Mouse (Mus musculus) limb, embryonic 14.5 days (tissue): ENCODE results near the gene Pde4b. TPM values are rescaled to one million over a fixed set of nuclear protein-coding genes. Genes with fewer than 3 reads are reported as not detected.

Experiments used
- ATAC-seq: fragments of 200-750 bp; cut with Nextera tagmentation; 2 replicates; pipeline ENCODE4 v1.8.0; 2017; ENCODE audit warnings: low read depth, moderate number of reproducible peaks, moderate TSS enrichment; ENCODE audit not compliant: low FRiP score
- DNase-seq: peaks from one replicate; pipeline ENCODE4 v3.0.0-alpha.2; 2015; ENCODE audit warnings: low spot score
- H3K27ac ChIP-seq: fragments of 300-500 bp; sonication (generic); replicated peaks from 2 replicates; pipeline ENCODE4 v1.5.1; 2014; ENCODE audit warnings: low read depth, mild to moderate bottlenecking, low read length, moderate library complexity, mixed read lengths
- H3K27me3 ChIP-seq: fragments of 300-500 bp; sonication (generic); 2 replicates; pipeline ENCODE4 v1.6.1; 2014; ENCODE audit warnings: low read length, mixed read lengths; ENCODE audit not compliant: control insufficient read depth, insufficient read depth
- H3K36me3 ChIP-seq: fragments of 300-500 bp; sonication (generic); 2 replicates; pipeline ENCODE4 v1.6.1; 2014; ENCODE audit warnings: mild to moderate bottlenecking, low read length, moderate library complexity, mixed read lengths; ENCODE audit not compliant: control insufficient read depth, insufficient read depth
- H3K4me1 ChIP-seq: fragments of 300-500 bp; sonication (generic); 2 replicates; pipeline ENCODE4 v1.6.1; 2014; ENCODE audit warnings: antibody characterized with exemption, low read length, mixed read lengths; ENCODE audit not compliant: control insufficient read depth, insufficient read depth
- H3K4me2 ChIP-seq: fragments of 300-500 bp; sonication (generic); replicated peaks from 2 replicates; pipeline ENCODE4 v1.6.1; 2014; ENCODE audit warnings: low read depth, mild to moderate bottlenecking, low read length, moderate library complexity; ENCODE audit not compliant: severe bottlenecking
- H3K4me3 ChIP-seq: fragments of 300-500 bp; sonication (generic); replicated peaks from 2 replicates; pipeline ENCODE4 v1.5.1; 2014; ENCODE audit warnings: low read length
- H3K9ac ChIP-seq: fragments of 300-500 bp; sonication (generic); 2 replicates; pipeline ENCODE4 v1.6.1; 2014; ENCODE audit warnings: mild to moderate bottlenecking, low read depth, low read length, moderate library complexity; ENCODE audit not compliant: severe bottlenecking
- H3K9me3 ChIP-seq: fragments of 300-500 bp; sonication (generic); 2 replicates; pipeline ENCODE4 v1.6.1; 2016; ENCODE audit warnings: low read length; ENCODE audit not compliant: control insufficient read depth
- POLR2A ChIP-seq: fragments of 200-500 bp; IDR thresholded peaks from 2 replicates; pipeline ENCODE4 v1.8.0; 2012; ENCODE audit warnings: inconsistent platforms, mild to moderate bottlenecking, moderate library complexity, borderline replicate concordance; ENCODE audit not compliant: insufficient read depth, insufficient read length; ENCODE audit errors: extremely low read depth
- WGBS: fragments of 180-500 bp; shearing (Covaris S2); extraction: QIAGEN DNeasy Blood & Tissue Kit; methylation state at CpG from one replicate; pipeline ENCODE4 v1.1.7; 2014; 5-methylcytosine and 5-hydroxymethylcytosine counted together
- polyA plus RNA-seq, 2 experiments: library from polyadenylated mRNA; depleted of rRNA in 1 of 2; stranded (reverse) in 1 of 2; unstranded in 1 of 2; fragments of >200 nt; fragmentation: Nextera tagmentation in 1 of 2; extraction: Ambion mirVana in 1 of 2; gene quantifications; 2 replicates each; pipeline versions ENCODE4 v1.2.1 to v1.2.3; 2012 to 2014

Pde4b gene
- polyA plus RNA-seq, 2 experiments: 14.4 to 18.3 TPM

DNA sequence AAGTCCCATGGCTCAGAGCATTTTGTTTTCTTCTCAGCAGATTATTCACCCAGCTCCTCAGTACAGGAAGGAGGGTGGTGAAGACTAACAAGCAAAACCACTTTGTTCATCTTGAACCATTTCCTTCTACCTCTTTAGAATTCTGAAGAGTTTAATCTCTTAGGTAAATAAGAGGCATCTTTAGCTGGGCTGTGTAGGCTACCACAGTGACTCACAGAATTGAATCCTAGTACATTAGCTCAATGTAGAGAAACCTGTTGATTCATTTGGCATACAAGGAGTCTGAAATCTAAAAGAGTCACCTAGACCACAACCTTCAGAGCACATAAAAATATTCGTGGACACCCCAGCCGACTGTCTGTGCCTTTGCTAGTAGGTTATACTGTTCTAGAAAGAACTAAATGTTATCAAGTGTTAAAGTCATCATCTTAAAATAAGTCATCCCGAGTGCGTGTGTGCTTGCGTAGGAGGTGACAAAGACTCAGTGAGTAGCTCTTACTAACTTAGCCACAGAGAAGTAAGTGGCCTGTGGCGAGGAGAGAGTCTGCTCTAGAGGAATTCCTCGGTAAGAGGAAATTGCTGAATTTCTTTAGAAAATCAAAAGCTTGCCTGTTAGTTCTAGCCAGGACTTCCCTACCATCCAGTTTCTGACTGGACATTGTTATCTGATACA is 520.5 kb downstream of the Pde4b start:
- ATAC-seq (no peak), DNase-seq (no peak)
- Histone ChIP-seq H3K9ac (no peak overlapping the region), H3K4me3 (no peak overlapping the region), H3K36me3 (peaks cover 19% of the 10 kb centered on the region), H3K4me1 (no peaks in the 10 kb centered on the region), H3K27me3 (no peaks in the 10 kb centered on the region), H3K9me3 (no peaks in the 10 kb centered on the region), H3K27ac (no peak overlapping the region), H3K4me2 (no peak overlapping the region)
- 85% methylated on average over 7 of the region's 7 CpGs for WGBS
- no peak for TF ChIP-seq POLR2A

DNA sequence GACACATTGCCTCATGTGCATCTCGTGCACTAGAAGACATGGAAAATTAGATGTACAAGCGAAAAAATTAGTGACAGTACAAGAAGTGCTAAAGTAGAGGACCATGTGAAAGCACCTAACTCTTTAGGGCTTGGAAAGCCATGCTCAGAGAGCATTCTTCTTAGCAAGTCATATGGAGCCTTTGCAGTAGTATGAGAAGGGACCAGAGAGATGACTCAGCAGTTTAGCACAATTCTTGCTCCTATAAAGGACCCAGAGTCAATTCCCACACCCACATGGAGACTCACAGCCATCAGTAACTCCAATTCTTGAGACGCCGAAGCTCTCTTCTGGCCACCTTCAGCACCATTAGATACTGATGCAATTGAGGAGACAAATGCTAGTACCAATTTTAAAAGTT is 525.3 kb downstream of the Pde4b start:
- no peaks in the 10 kb centered on the region for H3K36me3 ChIP-seq
- no peak overlapping the region for H3K4me2 ChIP-seq
- ATAC-seq: no peak
- TF ChIP-seq POLR2A: no peak
- H3K9me3 ChIP-seq: no peaks in the 10 kb centered on the region
- H3K27me3 ChIP-seq: no peaks in the 10 kb centered on the region
- no peak overlapping the region for H3K4me3 ChIP-seq
- no peak overlapping the region for H3K27ac ChIP-seq
- H3K4me1 ChIP-seq: no peaks in the 10 kb centered on the region
- no peak overlapping the region for H3K9ac ChIP-seq
- DNase-seq: no peak
- WGBS: 93% methylated on average over 4 of the region's 4 CpGs

DNA sequence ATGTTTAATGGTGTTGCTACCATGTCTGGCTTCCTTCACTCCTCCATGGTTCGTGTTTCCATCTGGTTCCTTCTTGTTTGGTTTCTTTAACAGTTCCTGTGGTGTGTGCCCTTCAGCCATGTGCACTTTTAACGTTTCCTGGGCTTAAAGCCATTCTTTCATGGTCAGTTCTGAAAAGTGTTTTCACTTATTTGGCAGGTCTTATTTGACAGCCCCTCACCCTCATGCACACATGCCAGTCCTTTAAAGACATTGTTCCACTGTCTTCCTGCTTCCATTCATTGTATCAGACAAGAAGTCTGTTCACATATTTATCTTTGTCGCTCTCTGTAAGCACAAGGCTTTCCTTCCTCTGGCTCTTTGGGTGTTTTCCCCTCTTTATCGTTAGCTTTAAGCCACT is 530.4 kb downstream of the Pde4b start:
- no peak overlapping the region for H3K4me2 ChIP-seq
- WGBS: 46% methylated on average over 4 of the region's 4 CpGs
- no peak overlapping the region for H3K27ac ChIP-seq
- no peaks in the 10 kb centered on the region for H3K9me3 ChIP-seq
- ATAC-seq (no peak), DNase-seq (no peak)
- H3K27me3 ChIP-seq: no peaks in the 10 kb centered on the region
- H3K36me3 ChIP-seq: no peaks in the 10 kb centered on the region
- H3K4me1 ChIP-seq: peaks cover 6% of the 10 kb centered on the region; the same call in 1 of the 2 replicates
- no peak overlapping the region for H3K9ac ChIP-seq
- no peak overlapping the region for H3K4me3 ChIP-seq
- no peak for TF ChIP-seq POLR2A

DNA sequence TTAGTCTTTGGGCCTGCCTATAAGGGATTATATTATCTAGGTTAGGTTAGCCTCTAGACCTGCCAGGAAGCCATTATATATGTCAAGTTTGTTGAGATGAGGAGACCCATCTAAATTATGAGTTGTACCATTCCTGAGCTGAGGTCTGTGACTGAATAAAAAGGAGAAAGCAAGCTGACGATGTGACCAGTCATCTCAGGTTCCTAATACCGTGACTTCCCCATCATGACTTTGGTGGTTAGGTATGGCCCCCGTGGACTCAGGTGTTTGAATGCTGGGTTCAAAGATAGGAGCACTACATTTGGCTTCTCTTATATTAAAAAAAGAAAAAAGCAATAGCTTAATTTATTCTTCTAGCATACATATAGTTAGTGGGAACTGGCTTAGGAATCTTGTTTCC is 531.3 kb downstream of the Pde4b start:
- Histone ChIP-seq H3K4me1 (peaks cover 6% of the 10 kb centered on the region; the same call in 1 of the 2 replicates), H3K27ac (no peak overlapping the region), H3K4me2 (no peak overlapping the region), H3K9ac (no peak overlapping the region), H3K4me3 (no peak overlapping the region), H3K36me3 (no peaks in the 10 kb centered on the region), H3K9me3 (no peaks in the 10 kb centered on the region), H3K27me3 (no peaks in the 10 kb centered on the region)
- ATAC-seq (no peak), DNase-seq (no peak)
- TF ChIP-seq POLR2A: no peak
- WGBS: 85% methylated on average over 3 of the region's 3 CpGs

DNA sequence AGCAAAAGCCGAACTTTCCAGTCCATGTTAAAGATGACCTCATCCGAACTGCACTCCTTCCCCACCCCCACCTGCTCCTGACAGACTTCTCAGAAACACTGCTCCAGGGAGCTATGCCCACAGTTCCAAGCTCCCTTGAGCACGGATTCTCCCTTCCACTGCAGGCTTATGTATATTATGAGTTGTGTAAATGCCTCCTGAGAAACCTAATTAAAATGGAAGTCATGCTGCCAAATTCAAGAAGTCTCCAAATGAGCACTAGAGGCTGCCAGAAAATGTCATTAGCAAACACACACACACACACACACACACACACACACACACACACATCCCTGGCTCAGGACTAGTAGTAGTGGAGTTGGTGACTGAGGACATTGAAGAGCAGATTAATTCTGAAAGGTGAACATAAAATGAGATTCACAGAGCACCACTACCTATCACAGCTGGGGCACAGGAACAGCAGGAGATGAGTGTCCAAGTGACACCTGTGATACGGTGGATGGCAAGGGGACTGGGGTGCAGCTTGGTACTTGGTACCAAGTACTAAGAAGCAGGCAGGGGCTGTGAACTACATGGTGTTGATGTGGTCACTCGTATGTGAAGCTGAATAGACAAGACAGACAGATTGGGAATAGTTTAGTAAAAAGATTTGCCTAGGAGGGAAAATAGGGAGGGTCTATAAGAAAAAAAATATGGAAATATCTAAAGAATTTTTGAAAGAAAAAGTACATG is 533.0 kb downstream of the Pde4b start:
- TF ChIP-seq POLR2A: no peak
- no peak overlapping the region for H3K9ac ChIP-seq
- H3K4me1 ChIP-seq: peaks cover 6% of the 10 kb centered on the region; the same call in 1 of the 2 replicates
- no peak for ATAC-seq
- H3K4me2 ChIP-seq: no peak overlapping the region
- H3K27ac ChIP-seq: no peak overlapping the region
- H3K9me3 ChIP-seq: no peaks in the 10 kb centered on the region
- 66% methylated on average over 4 of the region's 5 CpGs for WGBS
- no peaks in the 10 kb centered on the region for H3K36me3 ChIP-seq
- no peak overlapping the region for H3K4me3 ChIP-seq
- no peak for DNase-seq
- H3K27me3 ChIP-seq: no peaks in the 10 kb centered on the region
